15 mouse cellular contexts compared by ENCODE assay signal in genomic region chr6:71658290-71658689, GRCm38 (mm10). TPM values are rescaled to one million over a fixed set of nuclear protein-coding genes. Genes with fewer than 3 reads are reported as not detected.
A peak's percentile ranks its signal among the peaks of the same experiment; 100 is the strongest.
DNase-seq lines count a peak whose midpoint lies in the region; ATAC-seq lines count a peak whose summit lies in the region.
"Had no signal": no experiment of that assay in that cellular context is flagged by ENCODE, and none has a peak within 500 bp of the region (broad histone marks: within the 10 kb centered on the region; RNA-seq: fewer than 3 reads in every experiment).

No protein-coding gene starts in this region.

- H3K4me3 ChIP-seq in heart, embryonic 11.5 days (ENCODE audit: low read depth, low read length), result no peak overlapping the region
- H3K4me3 ChIP-seq in liver, embryonic 16.5 days (ENCODE audit: low read depth, low read length), result no peak overlapping the region
- H3K4me3 ChIP-seq in embryonic facial prominence, embryonic 10.5 days, result no peak overlapping the region
- no peak overlapping the region for H3K4me3 ChIP-seq in hindbrain, embryonic 13.5 days
- H3K4me3 ChIP-seq: hindbrain, embryonic 10.5 days; limb, embryonic 12.5 days; midbrain, embryonic 12.5 days; neural tube, embryonic 12.5 days had no signal

- no peaks in the 10 kb centered on the region for H3K9me3 ChIP-seq in heart, embryonic 11.5 days (replicated peaks; ENCODE audit: control insufficient read depth, low read length)
- H3K9me3 ChIP-seq in liver, embryonic 16.5 days (replicated peaks; ENCODE audit: control insufficient read depth, low read length), result no peaks in the 10 kb centered on the region
- H3K9me3 ChIP-seq in embryonic facial prominence, embryonic 10.5 days, result no peaks in the 10 kb centered on the region
- H3K9me3 ChIP-seq in hindbrain, embryonic 13.5 days, result no peaks in the 10 kb centered on the region
- H3K9me3 ChIP-seq: G1E; hindbrain, embryonic 10.5 days; limb, embryonic 12.5 days; midbrain, embryonic 12.5 days; neural tube, embryonic 12.5 days had no signal

- H3K27me3 ChIP-seq in heart, embryonic 11.5 days (ENCODE audit: control insufficient read depth, insufficient read depth, low read length), result no peaks in the 10 kb centered on the region
- no peaks in the 10 kb centered on the region for H3K27me3 ChIP-seq in liver, embryonic 16.5 days (ENCODE audit: control insufficient read depth, insufficient read depth, low read depth, low read length)
- no peaks in the 10 kb centered on the region; the same call in 1 of the 2 replicates for H3K27me3 ChIP-seq in embryonic facial prominence, embryonic 10.5 days (replicated peaks; ENCODE audit: low read depth, poor library complexity, severe bottlenecking)
- no peaks in the 10 kb centered on the region for H3K27me3 ChIP-seq in hindbrain, embryonic 13.5 days
- H3K27me3 ChIP-seq: limb, embryonic 12.5 days; midbrain, embryonic 12.5 days; neural tube, embryonic 12.5 days had no signal

- intact Hi-C loops in heart, postnatal 14 days (cut with DNase I), result no loop called here

- no peak for DNase-seq in heart, postnatal 14 days
- peak; percentile 55 for DNase-seq in c-Kit-positive CD71-positive TER-119-positive erythroid progenitor cells, embryonic 14.5 days (ENCODE audit: low spot score)
- peak; percentile 28 to 37 for DNase-seq in lung, postnatal 4 days
- no peak for DNase-seq in embryonic facial prominence, embryonic 10.5 days (ENCODE audit: low spot score)
- no peak for DNase-seq in B cell, adult 2 months
- DNase-seq: embryo, embryonic 11 days had no signal

- H3K9ac ChIP-seq in heart, embryonic 11.5 days (ENCODE audit: low read depth, low read length), result no peak overlapping the region
- no peak overlapping the region for H3K9ac ChIP-seq in liver, embryonic 16.5 days (ENCODE audit: low read depth, low read length)
- H3K9ac ChIP-seq in hindbrain, embryonic 13.5 days, result no peak overlapping the region
- H3K9ac ChIP-seq: limb, embryonic 12.5 days; midbrain, embryonic 12.5 days; neural tube, embryonic 12.5 days had no signal

- WGBS in heart, embryonic 11.5 days (ENCODE audit: insufficient replicate concordance), result 22% methylated on average over 2 of the region's 2 CpGs
- 16% methylated on average over 2 of the region's 2 CpGs for WGBS in liver, embryonic 16.5 days (ENCODE audit: insufficient replicate concordance)
- 86% methylated on average over 2 of the region's 2 CpGs for WGBS in embryonic facial prominence, embryonic 10.5 days
- 87% methylated on average over 2 of the region's 2 CpGs for WGBS in hindbrain, embryonic 13.5 days

- ATAC-seq in heart, embryonic 11.5 days (replicated peaks; ENCODE audit: insufficient number of reproducible peaks, low FRiP score, low TSS enrichment), result no peak
- 0 out of 2 replicates have a peak, but pooled peaks have one; percentile 25 for ATAC-seq in liver, embryonic 16.5 days (ENCODE audit: low read depth)
- ATAC-seq in hindbrain, embryonic 13.5 days (ENCODE audit: low FRiP score), result no peak

- H3K27ac ChIP-seq in heart, embryonic 11.5 days (ENCODE audit: low read depth, low read length), result 0 out of 2 replicates have a peak overlapping the region, but pooled peaks have one; percentile 22
- no peak overlapping the region for H3K27ac ChIP-seq in liver, embryonic 16.5 days (ENCODE audit: low read length)
- H3K27ac ChIP-seq in embryonic facial prominence, embryonic 10.5 days (replicated peaks), result no peak overlapping the region
- H3K27ac ChIP-seq in hindbrain, embryonic 13.5 days, result no peak overlapping the region
- H3K27ac ChIP-seq: hindbrain, embryonic 10.5 days; kidney, postnatal 0 days; limb, embryonic 12.5 days; midbrain, embryonic 12.5 days; neural tube, embryonic 12.5 days had no signal

- H3K36me3 ChIP-seq in heart, embryonic 11.5 days (ENCODE audit: control insufficient read depth, insufficient read depth, low read length), result no peaks in the 10 kb centered on the region
- H3K36me3 ChIP-seq in liver, embryonic 16.5 days (ENCODE audit: control insufficient read depth, insufficient read depth), result no peaks in the 10 kb centered on the region
- no peaks in the 10 kb centered on the region for H3K36me3 ChIP-seq in embryonic facial prominence, embryonic 10.5 days (replicated peaks)
- no peaks in the 10 kb centered on the region for H3K36me3 ChIP-seq in hindbrain, embryonic 13.5 days
- H3K36me3 ChIP-seq: G1E; hindbrain, embryonic 10.5 days; limb, embryonic 12.5 days; midbrain, embryonic 12.5 days; neural tube, embryonic 12.5 days had no signal

- no peak overlapping the region for H3K4me2 ChIP-seq in heart, embryonic 11.5 days
- no peak overlapping the region for H3K4me2 ChIP-seq in liver, embryonic 16.5 days (ENCODE audit: low read depth, low read length)
- no peak overlapping the region for H3K4me2 ChIP-seq in hindbrain, embryonic 13.5 days
- H3K4me2 ChIP-seq: limb, embryonic 12.5 days; midbrain, embryonic 12.5 days; neural tube, embryonic 12.5 days had no signal

- H3K4me1 ChIP-seq in heart, embryonic 11.5 days (ENCODE audit: control insufficient read depth, insufficient read depth, low read length), result peaks cover 11% of the 10 kb centered on the region
- H3K4me1 ChIP-seq in liver, embryonic 16.5 days (ENCODE audit: control insufficient read depth, low read depth, low read length), result peaks cover 27% of the 10 kb centered on the region
- no peaks in the 10 kb centered on the region for H3K4me1 ChIP-seq in embryonic facial prominence, embryonic 10.5 days
- H3K4me1 ChIP-seq in hindbrain, embryonic 13.5 days (replicated peaks), result no peaks in the 10 kb centered on the region
- H3K4me1 ChIP-seq: hindbrain, embryonic 10.5 days; limb, embryonic 12.5 days; midbrain, embryonic 12.5 days; neural tube, embryonic 12.5 days had no signal

RNA-seq across cellular contexts. Expression of gene Kdm3a, which starts 25.5 kb away (rescaled TPM):
- 32.4 and 35.1 TPM in 2 replicates for polyA plus RNA-seq in heart, embryonic 11.5 days (2014; fragmentation: Nextera tagmentation; extraction: Ambion mirVana)
- total RNA-seq in heart, postnatal 14 days (2021), result 10 to 100 TPM; 28.6 to 30.3 TPM
- polyA plus RNA-seq in liver, embryonic 16.5 days (2015; fragmentation: Nextera tagmentation; extraction: Ambion mirVana), result 16.5 and 18.4 TPM in 2 replicates
- polyA plus RNA-seq in embryonic facial prominence, embryonic 10.5 days (2016; fragmentation: Nextera tagmentation; extraction: Ambion mirVana), result 69.5 and 80.3 TPM in 2 replicates
- 52.0 and 54.3 TPM in 2 replicates for polyA plus RNA-seq in hindbrain, embryonic 13.5 days (2015; fragmentation: Nextera tagmentation; extraction: Ambion mirVana)

RNA-seq across cellular contexts. Expression of gene Reep1, which starts 49.1 kb away (rescaled TPM):
- 20.8 and 25.0 TPM in 2 replicates for polyA plus RNA-seq in heart, embryonic 11.5 days (2014; fragmentation: Nextera tagmentation; extraction: Ambion mirVana)
- 10 to 100 TPM; 17.3 to 18.4 TPM for total RNA-seq in heart, postnatal 14 days (2021)
- 3.2 and 3.4 TPM in 2 replicates for polyA plus RNA-seq in liver, embryonic 16.5 days (2015; fragmentation: Nextera tagmentation; extraction: Ambion mirVana)
- 17.4 and 18.3 TPM in 2 replicates for polyA plus RNA-seq in embryonic facial prominence, embryonic 10.5 days (2016; fragmentation: Nextera tagmentation; extraction: Ambion mirVana)
- 247 and 259 TPM in 2 replicates for polyA plus RNA-seq in hindbrain, embryonic 13.5 days (2015; fragmentation: Nextera tagmentation; extraction: Ambion mirVana)
- polyA plus RNA-seq: G1E had no signal

Comparison
In these comparisons a context has a peak if more than half of its experiments do, and no peak if none do; other contexts are left out.
1. DNase-seq: peak in c-Kit-positive CD71-positive TER-119-positive erythroid progenitor cells, embryonic 14.5 days (single experiment) and lung, postnatal 4 days (2 of 2); none in heart, postnatal 14 days (0 of 2), embryonic facial prominence, embryonic 10.5 days (single experiment) and B cell, adult 2 months (0 of 2).